Comparison of ENCODE assay signal across 9 mouse cellular contexts in the genomic region with DNA sequence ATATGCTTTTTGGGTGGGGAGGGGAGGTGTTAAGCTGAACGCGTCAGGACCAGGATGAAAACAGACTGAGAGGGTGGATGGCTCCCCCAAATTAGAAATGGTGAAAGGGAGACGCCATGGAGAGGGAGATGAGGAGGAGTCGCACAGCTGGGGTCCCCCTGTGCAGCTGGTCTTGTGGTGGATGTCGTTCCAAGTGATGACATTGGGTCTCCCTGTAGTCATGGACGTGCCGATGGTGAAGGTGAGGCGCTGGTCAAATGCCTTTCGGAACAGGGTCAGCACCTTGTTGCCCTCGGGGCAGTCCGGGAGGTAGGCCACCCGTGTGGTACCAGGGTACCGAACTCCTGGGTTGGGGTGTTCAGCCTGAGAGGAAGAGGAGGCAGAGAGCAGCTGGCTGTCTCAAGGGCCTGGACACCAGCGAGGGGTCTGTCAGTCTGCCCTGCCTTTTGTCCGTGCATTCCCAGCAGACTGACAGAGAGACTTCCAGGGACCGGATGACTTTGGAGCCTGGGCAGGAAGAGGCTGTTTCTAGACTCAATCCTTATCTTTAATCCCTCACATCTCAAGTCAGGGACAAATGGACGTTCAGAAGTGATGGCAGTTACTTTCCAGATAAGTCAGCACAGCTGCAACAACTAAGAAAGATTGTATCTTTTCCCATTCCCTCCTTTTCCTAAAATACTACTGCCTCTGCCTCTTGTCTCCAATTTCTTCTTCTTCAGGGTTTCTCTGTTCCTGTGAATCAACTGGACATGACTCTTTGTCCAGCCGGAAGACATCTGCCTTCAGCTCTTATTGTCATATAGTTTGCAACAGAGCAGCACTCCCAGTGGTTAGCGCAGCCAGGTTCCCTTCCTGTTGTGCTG. TPM values are rescaled to one million over a fixed set of nuclear protein-coding genes. Genes with fewer than 3 reads are reported as not detected.
DNase-seq lines count a peak whose midpoint lies in the region; ATAC-seq and TF ChIP-seq lines count a peak whose summit lies in the region.
"Had no signal": no experiment of that assay in that cellular context is flagged by ENCODE, and none has a peak within 500 bp of the region (broad histone marks: within the 10 kb centered on the region; RNA-seq: fewer than 3 reads in every experiment).

No protein-coding gene starts in this region.

- intact Hi-C loops in heart, adult 2 months (cut with DNase I) = no loop called here
- intact Hi-C loops in heart, postnatal 36 days (cut with DNase I) = no loop called here

- DNase-seq in heart, adult 2 months = peak in 1 of 2 experiments; percentile 36
- no peak for DNase-seq in heart, postnatal 36 days
- DNase-seq in lung, postnatal 10 days = no peak
- DNase-seq in retina, postnatal 1 day = no peak
- DNase-seq in left cerebral cortex, adult 8-10 months (ENCODE audit: low spot score in 2 of 2) = no peak
- DNase-seq: lung, adult 18-20 months had no signal

- no peak for TF ChIP-seq EP300 in heart, adult 2 months (IDR thresholded peaks at IDR 0.05; ENCODE audit: insufficient read depth, low read depth, low read length)

- no peaks in the 10 kb centered on the region for H3K9me3 ChIP-seq in lung, embryonic 15.5 days
- no peaks in the 10 kb centered on the region for H3K9me3 ChIP-seq in embryonic facial prominence, embryonic 13.5 days
- H3K9me3 ChIP-seq in liver, embryonic 15.5 days (replicated peaks) = no peaks in the 10 kb centered on the region

- no peak overlapping the region for H3K4me3 ChIP-seq in heart, adult 2 months
- H3K4me3 ChIP-seq in lung, embryonic 15.5 days = no peak overlapping the region
- peak overlapping the region; percentile 79; the same call in 1 of the 2 replicates for H3K4me3 ChIP-seq in embryonic facial prominence, embryonic 13.5 days
- no peak overlapping the region for H3K4me3 ChIP-seq in liver, embryonic 15.5 days (replicated peaks)

- H3K79me2 ChIP-seq in heart, adult 2 months (replicated peaks; ENCODE audit: control insufficient read depth, insufficient read depth, low read length) = no peaks in the 10 kb centered on the region

- peaks cover 2% of the 10 kb centered on the region; the same call in 1 of the 2 replicates for H3K4me1 ChIP-seq in heart, adult 2 months (ENCODE audit: control insufficient read depth, insufficient read depth, low read length)
- H3K4me1 ChIP-seq in lung, embryonic 15.5 days = peaks cover 56% of the 10 kb centered on the region
- peaks cover 63% of the 10 kb centered on the region for H3K4me1 ChIP-seq in embryonic facial prominence, embryonic 13.5 days
- H3K4me1 ChIP-seq in liver, embryonic 15.5 days (replicated peaks) = peaks cover 85% of the 10 kb centered on the region

- no peak for TF ChIP-seq POLR2A in heart, adult 2 months (IDR thresholded peaks at IDR 0.05; ENCODE audit: insufficient read depth, low read depth, low read length)

- peak overlapping the region; percentile 36; the same call in 1 of the 2 replicates for H3K27ac ChIP-seq in heart, adult 2 months
- peak overlapping the region; percentile 95; the same call in 1 of the 2 replicates for H3K27ac ChIP-seq in lung, embryonic 15.5 days
- H3K27ac ChIP-seq in embryonic facial prominence, embryonic 13.5 days = peak overlapping the region; percentile 98
- peak overlapping the region; percentile 84 for H3K27ac ChIP-seq in liver, embryonic 15.5 days (replicated peaks)

- no peaks in the 10 kb centered on the region for H3K36me3 ChIP-seq in heart, adult 2 months (ENCODE audit: control insufficient read depth, insufficient read depth, low read length)
- 0 out of 2 replicates have a peak, but pooled peaks cover 4% of the 10 kb centered on the region for H3K36me3 ChIP-seq in lung, embryonic 15.5 days
- peaks cover 31% of the 10 kb centered on the region for H3K36me3 ChIP-seq in embryonic facial prominence, embryonic 13.5 days
- peaks cover 4% of the 10 kb centered on the region; the same call in 1 of the 2 replicates for H3K36me3 ChIP-seq in liver, embryonic 15.5 days (replicated peaks)

- no peak for ATAC-seq in lung, embryonic 15.5 days (ENCODE audit: borderline replicate concordance, extremely low read depth, low FRiP score, low TSS enrichment)
- ATAC-seq in embryonic facial prominence, embryonic 13.5 days (ENCODE audit: insufficient number of reproducible peaks, insufficient read depth, low FRiP score, low TSS enrichment, low read depth) = no peak
- ATAC-seq in liver, embryonic 15.5 days (ENCODE audit: insufficient read depth) = no peak

- no peak overlapping the region for H3K9ac ChIP-seq in heart, adult 2 months (ENCODE audit: low read depth, low read length)
- H3K9ac ChIP-seq in lung, embryonic 15.5 days = 0 out of 2 replicates have a peak overlapping the region, but pooled peaks have one; percentile 6
- peak overlapping the region; percentile 36; the same call in 1 of the 2 replicates for H3K9ac ChIP-seq in embryonic facial prominence, embryonic 13.5 days
- H3K9ac ChIP-seq in liver, embryonic 15.5 days = no peak overlapping the region

- 54% methylated on average over 19 of the region's 19 CpGs for WGBS in heart, adult 2 months
- WGBS in lung, embryonic 15.5 days = 68% methylated on average over 19 of the region's 19 CpGs
- WGBS in embryonic facial prominence, embryonic 13.5 days = 75% methylated on average over 19 of the region's 19 CpGs
- whole genome bisulfite sequencing in liver, embryonic 15.5 days (ENCODE audit: insufficient replicate concordance) = 53% methylated on average over 19 of the region's 19 CpGs

- H3K27me3 ChIP-seq in heart, adult 2 months (ENCODE audit: control insufficient read depth, insufficient read depth, low read length) = no peaks in the 10 kb centered on the region
- peaks cover 12% of the 10 kb centered on the region; the same call in 1 of the 2 replicates for H3K27me3 ChIP-seq in lung, embryonic 15.5 days
- H3K27me3 ChIP-seq in embryonic facial prominence, embryonic 13.5 days = no peaks in the 10 kb centered on the region
- peaks cover 27% of the 10 kb centered on the region for H3K27me3 ChIP-seq in liver, embryonic 15.5 days

- no peak for TF ChIP-seq CTCF in heart, adult 2 months (IDR thresholded peaks at IDR 0.05)

- no peak overlapping the region; the same call in 1 of the 2 replicates for H3K4me2 ChIP-seq in lung, embryonic 15.5 days
- peak overlapping the region; percentile 94 for H3K4me2 ChIP-seq in embryonic facial prominence, embryonic 13.5 days
- H3K4me2 ChIP-seq in liver, embryonic 15.5 days = peak overlapping the region; percentile 99; the same call in 1 of the 2 replicates

RNA-seq across cellular contexts. Expression of a gene that starts 1.5 kb away (rescaled TPM):
- 10 to 100 TPM in 1 of 2 experiments, 1 to 10 TPM in 1; 9.8 to 10.1 TPM for total RNA-seq in heart, adult 2 months (2021)
- polyA plus RNA-seq in heart, adult 2 months (2012; rRNA removed) = 17.4 and 18.2 TPM in 2 replicates
- total RNA-seq in heart, postnatal 36 days (2021) = 10 to 100 TPM; 12.4 to 12.8 TPM
- 55.4 and 59.0 TPM in 2 replicates for polyA plus RNA-seq in lung, embryonic 15.5 days (2015; fragmentation: Nextera tagmentation; extraction: Ambion mirVana)
- 117 and 130 TPM in 2 replicates for polyA plus RNA-seq in embryonic facial prominence, embryonic 13.5 days (2015; fragmentation: Nextera tagmentation; extraction: Ambion mirVana)
- polyA plus RNA-seq in liver, embryonic 15.5 days (2015; fragmentation: Nextera tagmentation; extraction: Ambion mirVana) = 5.4 and 5.8 TPM in 2 replicates
- 100 to 1,000 TPM; 153 to 178 (median 174) TPM for total RNA-seq in left cerebral cortex, adult 8-10 months (2022)

RNA-seq across cellular contexts. Expression of a gene that starts 4.1 kb away (rescaled TPM):
- total RNA-seq in heart, adult 2 months (2021) = 10 to 100 TPM; 23.7 to 24.2 TPM
- 92.6 and 102 TPM in 2 replicates for polyA plus RNA-seq in heart, adult 2 months (2012; rRNA removed)
- 10 to 100 TPM; 25.8 to 29.4 TPM for total RNA-seq in heart, postnatal 36 days (2021)
- polyA plus RNA-seq in lung, embryonic 15.5 days (2015; fragmentation: Nextera tagmentation; extraction: Ambion mirVana) = 73.9 and 82.6 TPM in 2 replicates
- 161 and 165 TPM in 2 replicates for polyA plus RNA-seq in embryonic facial prominence, embryonic 13.5 days (2015; fragmentation: Nextera tagmentation; extraction: Ambion mirVana)
- polyA plus RNA-seq in liver, embryonic 15.5 days (2015; fragmentation: Nextera tagmentation; extraction: Ambion mirVana) = 16.7 and 16.9 TPM in 2 replicates
- 100 to 1,000 TPM; 211 to 218 (median 216) TPM for total RNA-seq in left cerebral cortex, adult 8-10 months (2022)

RNA-seq across cellular contexts. Expression of a gene that starts 11.0 kb away (rescaled TPM):
- 10 to 100 TPM; 13.2 to 14.7 TPM for total RNA-seq in heart, adult 2 months (2021)
- polyA plus RNA-seq in heart, adult 2 months (2012; rRNA removed) = 40.5 and 68.0 TPM in 2 replicates
- total RNA-seq in heart, postnatal 36 days (2021) = 10 to 100 TPM; 17.2 to 23.1 TPM
- polyA plus RNA-seq in lung, embryonic 15.5 days (2015; fragmentation: Nextera tagmentation; extraction: Ambion mirVana) = 0.86 and 0.93 TPM in 2 replicates
- polyA plus RNA-seq in embryonic facial prominence, embryonic 13.5 days (2015; fragmentation: Nextera tagmentation; extraction: Ambion mirVana) = 1.3 and 2.0 TPM in 2 replicates
- polyA plus RNA-seq in liver, embryonic 15.5 days (2015; fragmentation: Nextera tagmentation; extraction: Ambion mirVana) = 2.1 and 3.2 TPM in 2 replicates
- 1 to 10 TPM; 5.8 to 7.4 (median 6.9) TPM for total RNA-seq in left cerebral cortex, adult 8-10 months (2022)

RNA-seq across cellular contexts. Expression of a gene that starts 20.0 kb away (rescaled TPM):
- 10 to 100 TPM; 25.7 to 28.8 TPM for total RNA-seq in heart, adult 2 months (2021)
- polyA plus RNA-seq in heart, adult 2 months (2012; rRNA removed) = 29.0 and 42.3 TPM in 2 replicates
- total RNA-seq in heart, postnatal 36 days (2021) = 10 to 100 TPM; 26.9 to 29.9 TPM
- polyA plus RNA-seq in lung, embryonic 15.5 days (2015; fragmentation: Nextera tagmentation; extraction: Ambion mirVana) = 24.4 and 27.2 TPM in 2 replicates
- polyA plus RNA-seq in embryonic facial prominence, embryonic 13.5 days (2015; fragmentation: Nextera tagmentation; extraction: Ambion mirVana) = 28.1 and 30.8 TPM in 2 replicates
- polyA plus RNA-seq in liver, embryonic 15.5 days (2015; fragmentation: Nextera tagmentation; extraction: Ambion mirVana) = 41.9 and 45.1 TPM in 2 replicates
- total RNA-seq in left cerebral cortex, adult 8-10 months (2022) = 100 to 1,000 TPM; 104 to 112 (median 106) TPM

RNA-seq across cellular contexts. Expression of a gene that starts 26.4 kb away (rescaled TPM):
- total RNA-seq in heart, adult 2 months (2021) = 1 to 10 TPM; 1.8 to 2.0 TPM
- 4.0 and 9.5 TPM in 2 replicates for polyA plus RNA-seq in heart, adult 2 months (2012; rRNA removed)
- total RNA-seq in heart, postnatal 36 days (2021) = 1 to 10 TPM; 1.6 to 2.7 TPM
- 2.8 and 3.6 TPM in 2 replicates for polyA plus RNA-seq in lung, embryonic 15.5 days (2015; fragmentation: Nextera tagmentation; extraction: Ambion mirVana)
- polyA plus RNA-seq in embryonic facial prominence, embryonic 13.5 days (2015; fragmentation: Nextera tagmentation; extraction: Ambion mirVana) = 8.9 and 9.0 TPM in 2 replicates
- polyA plus RNA-seq in liver, embryonic 15.5 days (2015; fragmentation: Nextera tagmentation; extraction: Ambion mirVana) = 19.3 and 21.0 TPM in 2 replicates
- total RNA-seq in left cerebral cortex, adult 8-10 months (2022) = 100 to 1,000 TPM; 105 to 118 (median 112) TPM

Comparison
In these comparisons a context has a peak if more than half of its experiments do, and no peak if none do; other contexts are left out.
1. H3K27ac ChIP-seq: peak in every context shown above with its lines; median percentile 98 in embryonic facial prominence, embryonic 13.5 days; 95 in lung, embryonic 15.5 days; 84 in liver, embryonic 15.5 days; 36 in heart, adult 2 months.
2. H3K9ac ChIP-seq: peak in lung, embryonic 15.5 days (single experiment) and embryonic facial prominence, embryonic 13.5 days (single experiment); none in heart, adult 2 months (single experiment) and liver, embryonic 15.5 days (single experiment).